Mouse (Mus musculus): ENCODE measurements at regions not wholly inside any gene's neighbourhood (a gene's known extent, or its start where the extent isn't known, plus 50 kb on each side); places are given as distances from the start of the nearest gene placed in this dataset.

DNA sequence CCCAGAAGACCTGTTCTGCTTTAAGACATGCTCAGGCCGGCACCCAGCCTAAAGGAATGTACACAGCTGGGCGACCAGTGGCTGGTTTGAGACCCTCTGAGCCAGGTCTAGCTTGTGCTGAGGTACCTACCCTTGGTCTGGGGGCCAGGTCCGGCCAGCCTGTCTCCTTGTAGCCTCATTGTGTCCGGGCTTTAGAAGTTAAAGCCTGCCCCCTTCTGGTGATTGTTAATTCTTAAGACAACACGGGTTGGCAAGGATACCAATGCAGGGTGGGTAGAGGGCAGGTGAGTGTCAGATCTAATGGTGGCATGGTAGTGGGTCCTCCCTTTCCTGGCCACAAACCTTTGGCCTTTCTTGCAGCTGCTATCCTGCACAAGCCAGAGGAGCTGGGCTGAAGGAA lies 64.0 kb upstream of the Zfp423 start:
- peaks cover 2% of the 10 kb centered on the region; the same call in 1 of the 2 replicates for H3K9me3 ChIP-seq (ENCODE audit: low read length)
- H3K27me3 ChIP-seq (ENCODE audit: insufficient read depth, low read length), result no peaks in the 10 kb centered on the region
- peak; percentile 80 for ATAC-seq (ENCODE audit: low FRiP score, low TSS enrichment)
- H3K4me1 ChIP-seq (ENCODE audit: insufficient read depth, low read length), result no peaks in the 10 kb centered on the region
- H3K4me3 ChIP-seq (ENCODE audit: low read length), result no peak overlapping the region
- 16% methylated on average over 5 of the region's 5 CpGs for WGBS
- H3K36me3 ChIP-seq (ENCODE audit: insufficient read depth, low read length), result no peaks in the 10 kb centered on the region
- no peak overlapping the region for H3K4me2 ChIP-seq (replicated peaks; ENCODE audit: low read depth, low read length)
- no peak overlapping the region for H3K27ac ChIP-seq (ENCODE audit: low read length)
- no peak overlapping the region for H3K9ac ChIP-seq (replicated peaks; ENCODE audit: low read length)

DNA sequence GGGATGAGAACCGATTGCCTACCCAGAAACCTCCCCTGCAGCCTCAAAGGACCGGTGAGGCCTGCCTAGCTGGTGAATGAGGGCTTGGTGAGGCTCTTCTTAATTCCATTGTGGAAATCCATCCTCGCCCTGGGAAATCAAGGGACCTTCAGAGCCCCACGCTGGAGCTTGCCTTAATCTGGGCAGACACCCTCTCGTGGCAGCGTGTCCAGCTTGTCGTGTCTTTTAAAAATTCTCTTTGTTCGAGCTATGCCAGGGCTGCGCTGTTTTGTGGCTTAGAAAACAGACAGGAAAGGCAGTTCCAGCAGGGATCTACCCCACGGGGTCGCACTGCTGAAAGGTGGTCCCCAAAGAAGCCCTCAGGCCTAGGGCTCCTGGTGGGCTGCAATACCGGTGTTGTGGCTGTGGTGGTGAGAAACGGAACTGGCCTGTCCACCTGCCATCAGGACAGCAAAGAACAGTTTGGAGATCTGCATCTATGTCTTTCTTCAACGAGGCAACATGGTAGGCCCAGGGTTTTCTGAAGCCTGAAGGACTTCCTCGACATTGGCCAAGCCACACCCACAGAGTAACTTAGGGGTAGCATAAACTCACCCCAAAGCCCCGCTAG lies 63.5 kb upstream of the Zfp423 start:
- no peak overlapping the region for H3K9ac ChIP-seq (replicated peaks; ENCODE audit: low read length)
- no peak overlapping the region for H3K4me2 ChIP-seq (replicated peaks; ENCODE audit: low read depth, low read length)
- no peak for ATAC-seq (ENCODE audit: low FRiP score, low TSS enrichment)
- H3K9me3 ChIP-seq (ENCODE audit: low read length), result peaks cover 5% of the 10 kb centered on the region; the same call in 1 of the 2 replicates
- no peak overlapping the region for H3K4me3 ChIP-seq (ENCODE audit: low read length)
- no peak overlapping the region for H3K27ac ChIP-seq (ENCODE audit: low read length)
- no peaks in the 10 kb centered on the region for H3K36me3 ChIP-seq (ENCODE audit: insufficient read depth, low read length)
- no peaks in the 10 kb centered on the region for H3K27me3 ChIP-seq (ENCODE audit: insufficient read depth, low read length)
- no peaks in the 10 kb centered on the region for H3K4me1 ChIP-seq (ENCODE audit: insufficient read depth, low read length)
- 78% methylated on average over 16 of the region's 16 CpGs for WGBS

DNA sequence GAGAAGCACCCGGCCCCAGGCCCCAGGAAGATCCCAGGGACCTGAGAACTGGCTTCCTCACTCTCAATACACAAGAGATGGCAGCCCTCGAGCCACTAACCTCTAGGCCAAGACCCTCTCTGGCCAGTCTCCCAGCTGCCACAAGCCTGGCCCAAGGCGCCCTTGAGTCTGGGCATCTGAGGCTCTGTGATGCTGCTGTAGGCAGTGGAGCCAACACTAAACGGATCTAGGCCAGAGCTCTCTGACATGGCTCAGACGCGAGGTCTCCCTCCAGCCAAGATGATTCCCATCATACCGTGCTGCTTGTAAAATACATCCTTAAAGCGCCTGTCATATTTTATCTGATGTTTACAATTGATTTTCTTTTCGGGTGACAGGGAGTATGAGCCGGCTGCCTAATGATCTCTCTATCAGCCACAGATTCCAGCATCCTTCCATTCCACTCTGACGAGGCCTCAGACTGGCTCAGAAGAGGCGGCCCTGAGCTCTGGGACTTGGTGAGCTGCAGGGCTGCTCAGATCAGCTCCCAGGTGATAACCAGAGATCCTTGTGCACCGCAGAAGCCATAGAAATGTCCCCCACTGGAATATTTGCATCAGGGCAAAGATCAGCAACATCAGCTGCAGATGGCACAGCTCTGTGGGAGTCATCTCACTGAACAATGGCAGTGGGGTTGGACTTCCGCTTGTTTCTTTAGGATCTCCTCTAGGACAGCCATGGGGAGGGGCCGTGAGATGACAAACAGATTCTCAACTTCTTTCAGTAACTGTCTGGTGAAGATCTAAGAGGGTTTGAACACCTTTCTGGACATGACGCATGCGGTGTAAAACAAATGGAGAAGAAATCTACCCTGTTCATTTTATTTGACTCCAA lies 60.1 kb upstream of the Zfp423 start:
- H3K9me3 ChIP-seq (ENCODE audit: low read length), result peaks cover 5% of the 10 kb centered on the region; the same call in 1 of the 2 replicates
- 75% methylated on average over 17 of the region's 17 CpGs for WGBS
- no peak overlapping the region for H3K4me2 ChIP-seq (replicated peaks; ENCODE audit: low read depth, low read length)
- H3K9ac ChIP-seq (replicated peaks; ENCODE audit: low read length), result no peak overlapping the region
- no peaks in the 10 kb centered on the region for H3K27me3 ChIP-seq (ENCODE audit: insufficient read depth, low read length)
- no peaks in the 10 kb centered on the region for H3K4me1 ChIP-seq (ENCODE audit: insufficient read depth, low read length)
- no peak for ATAC-seq (ENCODE audit: low FRiP score, low TSS enrichment)
- H3K27ac ChIP-seq (ENCODE audit: low read length), result no peak overlapping the region
- no peaks in the 10 kb centered on the region for H3K36me3 ChIP-seq (ENCODE audit: insufficient read depth, low read length)
- no peak overlapping the region for H3K4me3 ChIP-seq (ENCODE audit: low read length)

GRCm38 (mm10) chr8:88018494-88018893 lies 59.1 kb upstream of the Zfp423 start:
- H3K4me1 ChIP-seq (ENCODE audit: insufficient read depth, low read length), result no peaks in the 10 kb centered on the region
- 93% methylated on average over 4 of the region's 4 CpGs for whole genome bisulfite sequencing
- H3K36me3 ChIP-seq (ENCODE audit: insufficient read depth, low read length), result no peaks in the 10 kb centered on the region

DNA sequence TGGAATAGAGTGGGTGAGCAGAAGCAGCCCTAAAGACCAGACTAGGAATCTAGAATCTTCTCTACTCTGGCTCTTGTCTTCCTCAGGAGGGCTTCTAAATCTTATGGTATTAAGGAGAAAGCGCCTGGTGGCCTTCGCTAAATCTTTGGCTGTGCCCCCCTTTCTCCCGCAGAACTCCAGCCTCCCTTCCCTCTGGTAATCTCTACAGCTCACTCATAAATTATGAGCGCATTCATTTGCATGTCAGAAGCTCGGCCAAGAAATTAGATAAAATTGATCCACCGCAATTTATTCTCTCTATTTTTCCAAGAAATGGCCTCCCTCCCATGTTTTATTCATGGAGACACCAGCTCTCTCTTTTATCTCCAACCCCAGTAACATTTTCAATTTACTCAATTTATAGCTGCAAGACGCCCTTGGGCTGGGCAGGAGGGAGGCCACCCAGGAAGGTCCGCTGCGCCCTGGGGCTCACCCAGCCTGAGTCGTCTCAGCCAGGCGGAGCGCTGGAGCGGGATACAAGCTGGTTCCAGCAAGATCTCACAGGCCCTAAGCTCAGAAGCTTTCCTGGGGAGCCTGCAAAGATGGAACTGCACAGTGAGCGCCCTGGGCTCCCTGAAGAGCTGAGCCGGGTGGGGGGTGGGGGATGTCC lies 52.9 kb upstream of the Zfp423 start:
- 0 out of 2 replicates have a peak overlapping the region, but pooled peaks have one; percentile 62 for H3K27ac ChIP-seq (ENCODE audit: low read length)
- H3K4me3 ChIP-seq (ENCODE audit: low read length), result no peak overlapping the region
- H3K9ac ChIP-seq (replicated peaks; ENCODE audit: low read length), result no peak overlapping the region
- peaks cover 18% of the 10 kb centered on the region for H3K4me1 ChIP-seq (ENCODE audit: insufficient read depth, low read length)
- H3K4me2 ChIP-seq (replicated peaks; ENCODE audit: low read depth, low read length), result no peak overlapping the region
- peak; percentile 80 for ATAC-seq (ENCODE audit: low FRiP score, low TSS enrichment)
- no peaks in the 10 kb centered on the region for H3K9me3 ChIP-seq (ENCODE audit: low read length)
- WGBS, result 42% methylated on average over 15 of the region's 15 CpGs
- H3K27me3 ChIP-seq (ENCODE audit: insufficient read depth, low read length), result no peaks in the 10 kb centered on the region
- no peaks in the 10 kb centered on the region for H3K36me3 ChIP-seq (ENCODE audit: insufficient read depth, low read length)

More at GRCm38 (mm10) chr8:88018494-88018893, 59.1 kb upstream of the Zfp423 start:
- no peak overlapping the region for H3K9ac ChIP-seq (replicated peaks; ENCODE audit: low read length)
- no peak overlapping the region for H3K27ac ChIP-seq (ENCODE audit: low read length)
- peaks cover 5% of the 10 kb centered on the region; the same call in 1 of the 2 replicates for H3K9me3 ChIP-seq (ENCODE audit: low read length)
- H3K4me3 ChIP-seq (ENCODE audit: low read length), result no peak overlapping the region
- H3K27me3 ChIP-seq (ENCODE audit: insufficient read depth, low read length), result no peaks in the 10 kb centered on the region
- no peak overlapping the region for H3K4me2 ChIP-seq (replicated peaks; ENCODE audit: low read depth, low read length)
- ATAC-seq (ENCODE audit: low FRiP score, low TSS enrichment), result no peak

DNA sequence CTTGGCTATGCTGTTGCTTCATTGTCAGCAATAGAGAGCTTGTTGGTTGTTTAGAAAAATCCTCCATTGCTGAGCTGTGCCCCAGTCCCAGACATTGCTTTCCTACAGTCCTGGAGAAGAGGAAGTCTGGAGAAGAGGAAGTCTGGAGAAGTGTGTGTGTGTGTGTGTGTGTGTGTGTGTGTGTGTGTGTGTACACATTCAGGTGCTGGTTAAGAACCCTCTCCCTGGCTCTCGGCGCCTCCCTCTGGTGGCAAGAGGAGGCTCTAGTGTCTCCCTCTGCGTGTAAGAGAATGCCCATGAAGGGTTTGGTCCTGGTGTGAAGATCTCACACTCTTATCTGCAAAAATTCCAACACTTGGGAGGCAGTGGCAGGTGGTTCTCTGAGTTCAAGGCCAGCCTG lies 51.2 kb upstream of the Zfp423 start:
- Histone ChIP-seq H3K9me3 (ENCODE audit: low read length) (no peaks in the 10 kb centered on the region), H3K36me3 (ENCODE audit: insufficient read depth, low read length) (no peaks in the 10 kb centered on the region), H3K4me1 (ENCODE audit: insufficient read depth, low read length) (peaks cover 18% of the 10 kb centered on the region), H3K27me3 (ENCODE audit: insufficient read depth, low read length) (no peaks in the 10 kb centered on the region), H3K4me3 (ENCODE audit: low read length) (no peak overlapping the region), H3K4me2 (replicated peaks; ENCODE audit: low read depth, low read length) (no peak overlapping the region), H3K27ac (ENCODE audit: low read length) (0 out of 2 replicates have a peak overlapping the region, but pooled peaks have one; percentile 40), H3K9ac (replicated peaks; ENCODE audit: low read length) (no peak overlapping the region)
- WGBS, result 45% methylated on average over 3 of the region's 3 CpGs
- ATAC-seq (ENCODE audit: low FRiP score, low TSS enrichment), result peak; percentile 37

DNA sequence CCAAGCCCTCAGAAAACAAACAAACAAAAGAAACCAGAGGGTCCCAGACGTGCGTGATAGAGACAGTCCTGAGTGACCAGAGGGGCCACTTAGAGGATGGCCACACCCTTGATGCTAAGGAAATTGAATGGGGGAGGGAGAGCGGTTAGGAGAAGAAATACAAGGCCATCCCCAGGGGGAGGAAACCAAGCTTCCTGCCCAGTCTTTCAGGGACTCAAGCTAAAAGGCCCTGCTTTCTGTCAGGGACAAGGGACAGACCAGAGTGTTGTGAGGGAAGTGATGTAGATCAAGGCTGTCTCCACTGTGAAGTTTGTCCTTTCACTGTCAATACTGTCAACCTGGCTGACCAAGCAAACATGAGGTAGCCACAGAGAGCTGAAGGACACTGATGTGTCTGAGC lies 50.5 kb upstream of the Zfp423 start:
- no peaks in the 10 kb centered on the region for H3K27me3 ChIP-seq (ENCODE audit: insufficient read depth, low read length)
- H3K9me3 ChIP-seq (ENCODE audit: low read length), result no peaks in the 10 kb centered on the region
- no peak overlapping the region for H3K9ac ChIP-seq (replicated peaks; ENCODE audit: low read length)
- ATAC-seq (ENCODE audit: low FRiP score, low TSS enrichment), result no peak
- peak overlapping the region; percentile 40; the same call in 1 of the 2 replicates for H3K27ac ChIP-seq (ENCODE audit: low read length)
- H3K4me2 ChIP-seq (replicated peaks; ENCODE audit: low read depth, low read length), result no peak overlapping the region
- H3K4me3 ChIP-seq (ENCODE audit: low read length), result no peak overlapping the region
- 44% methylated on average over 3 of the region's 3 CpGs for WGBS
- H3K4me1 ChIP-seq (ENCODE audit: insufficient read depth, low read length), result peaks cover 18% of the 10 kb centered on the region
- H3K36me3 ChIP-seq (ENCODE audit: insufficient read depth, low read length), result no peaks in the 10 kb centered on the region

All from kidney, embryonic 16.5 days (tissue).